In the genomic region with DNA sequence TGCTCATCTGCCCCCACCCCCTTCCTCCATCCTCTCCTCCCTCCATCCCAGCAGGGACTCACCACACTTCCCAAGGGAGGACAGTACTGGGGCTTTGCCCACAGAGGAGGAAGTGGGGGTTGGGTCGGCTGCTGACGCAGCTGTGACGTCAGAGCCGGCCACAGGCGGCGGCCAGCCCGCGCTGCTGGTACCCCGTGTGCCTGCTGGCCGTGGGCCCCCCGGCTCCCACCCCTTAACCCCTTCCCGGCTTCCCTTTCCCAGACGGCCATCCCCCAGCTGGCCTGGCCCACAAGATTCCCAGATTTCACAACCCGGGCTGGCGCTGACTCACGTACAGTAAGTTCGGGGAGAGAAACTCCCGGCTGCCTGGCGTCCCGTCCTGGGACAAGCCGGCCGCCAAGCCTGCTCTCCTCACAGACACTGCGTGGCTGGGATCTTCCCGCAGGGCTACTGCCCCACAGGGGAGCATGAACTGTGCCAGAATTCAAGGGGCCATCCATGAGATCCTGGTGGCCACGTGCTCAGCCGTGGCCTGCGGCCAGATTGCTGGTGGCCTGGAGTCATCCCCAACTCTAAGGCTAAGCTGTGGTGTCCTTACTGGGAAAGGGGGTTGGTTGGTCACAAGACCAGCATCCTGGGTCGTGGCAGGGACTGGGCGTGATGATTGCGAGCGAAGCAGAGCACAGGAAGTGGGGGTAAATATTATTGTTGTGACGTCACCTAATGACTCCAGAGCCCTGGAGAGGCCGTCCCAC, we compare ENCODE assay signal across 8 mouse cellular contexts.
DNase-seq lines count a peak whose midpoint lies in the region; ATAC-seq lines count a peak whose summit lies in the region.

No protein-coding gene starts in this region.

- peak overlapping the region; percentile 93 for H3K27ac ChIP-seq in embryonic facial prominence, embryonic 10.5 days (replicated peaks)
- peak overlapping the region; percentile 81 for H3K27ac ChIP-seq in liver, embryonic 15.5 days (replicated peaks)
- peak overlapping the region; percentile 96 for H3K27ac ChIP-seq in stomach, embryonic 16.5 days (ENCODE audit: low read length)

- WGBS in embryonic facial prominence, embryonic 10.5 days = 2% methylated on average over 33 of the region's 33 CpGs
- under 1% methylated on average over 33 of the region's 33 CpGs for WGBS in liver, embryonic 15.5 days (ENCODE audit: insufficient replicate concordance)
- WGBS in stomach, embryonic 16.5 days = under 1% methylated on average over 33 of the region's 33 CpGs

- no peaks in the 10 kb centered on the region for H3K9me3 ChIP-seq in embryonic facial prominence, embryonic 10.5 days
- no peaks in the 10 kb centered on the region for H3K9me3 ChIP-seq in liver, embryonic 15.5 days (replicated peaks)
- H3K9me3 ChIP-seq in stomach, embryonic 16.5 days (replicated peaks; ENCODE audit: control insufficient read depth, low read length) = no peaks in the 10 kb centered on the region

- ATAC-seq in liver, embryonic 15.5 days (ENCODE audit: insufficient read depth) = peak; percentile 42
- peak; percentile 74 for ATAC-seq in stomach, embryonic 16.5 days (ENCODE audit: insufficient read depth, low FRiP score)

- H3K4me3 ChIP-seq in embryonic facial prominence, embryonic 10.5 days = peak overlapping the region; percentile 74
- H3K4me3 ChIP-seq in liver, embryonic 15.5 days (replicated peaks) = peak overlapping the region; percentile 62
- peak overlapping the region; percentile 52 for H3K4me3 ChIP-seq in stomach, embryonic 16.5 days (replicated peaks; ENCODE audit: low read length)

- H3K27me3 ChIP-seq in embryonic facial prominence, embryonic 10.5 days (replicated peaks; ENCODE audit: low read depth, poor library complexity, severe bottlenecking) = no peaks in the 10 kb centered on the region
- H3K27me3 ChIP-seq in liver, embryonic 15.5 days = no peaks in the 10 kb centered on the region
- H3K27me3 ChIP-seq in stomach, embryonic 16.5 days (ENCODE audit: control insufficient read depth, insufficient read depth, low read length) = no peaks in the 10 kb centered on the region

- peak; percentile 31 to 35 for DNase-seq in left cerebral cortex, adult 18-20 months (ENCODE audit: low spot score in 2 of 2)
- DNase-seq in left cerebral cortex, adult 11 months (ENCODE audit: low spot score) = no peak
- DNase-seq in embryonic facial prominence, embryonic 10.5 days (ENCODE audit: low spot score) = peak; percentile 84
- DNase-seq in heart, adult 9 months (ENCODE audit: low spot score in 2 of 2) = peak; percentile 89 to 90
- DNase-seq in kidney, adult 8-10 months = peak; percentile 48 to 80
- peak; percentile 89 to 90 for DNase-seq in natural killer cell, adult 2 months (ENCODE audit: low spot score in 2 of 2)

- H3K36me3 ChIP-seq in embryonic facial prominence, embryonic 10.5 days (replicated peaks) = 0 out of 2 replicates have a peak, but pooled peaks cover 7% of the 10 kb centered on the region
- H3K36me3 ChIP-seq in liver, embryonic 15.5 days (replicated peaks) = no peaks in the 10 kb centered on the region
- H3K36me3 ChIP-seq in stomach, embryonic 16.5 days (ENCODE audit: control insufficient read depth, insufficient read depth, low read length) = no peaks in the 10 kb centered on the region

- H3K4me2 ChIP-seq in liver, embryonic 15.5 days = peak overlapping the region; percentile 80
- peak overlapping the region; percentile 75 for H3K4me2 ChIP-seq in stomach, embryonic 16.5 days (ENCODE audit: low read depth, low read length)

- peaks cover 79% of the 10 kb centered on the region for H3K4me1 ChIP-seq in embryonic facial prominence, embryonic 10.5 days
- H3K4me1 ChIP-seq in liver, embryonic 15.5 days (replicated peaks) = peaks cover 59% of the 10 kb centered on the region
- H3K4me1 ChIP-seq in stomach, embryonic 16.5 days (ENCODE audit: control insufficient read depth, insufficient read depth, low read length) = peaks cover 55% of the 10 kb centered on the region

- H3K9ac ChIP-seq in liver, embryonic 15.5 days = peak overlapping the region; percentile 63
- peak overlapping the region; percentile 84 for H3K9ac ChIP-seq in stomach, embryonic 16.5 days (ENCODE audit: low read length)
